Mouse (Mus musculus) adrenal gland, postnatal 14 days (tissue): ENCODE data around the gene Zfhx3. TPM values are rescaled to one million over a fixed set of nuclear protein-coding genes. Genes with fewer than 3 reads are reported as not detected.

ENCODE experiments used
- DNase-seq: peaks from one replicate; pipeline ENCODE4 v3.0.0; 2021; ENCODE audit warnings: mixed read lengths
- total RNA-seq: library from RNA; stranded (reverse); gene quantifications from 2 replicates; pipeline ENCODE4 v1.2.3, GENCODE M21; 2021

Gene Zfhx3
- total RNA-seq, 1 experiment from 2014 or later, result 43.5 TPM

DNA sequence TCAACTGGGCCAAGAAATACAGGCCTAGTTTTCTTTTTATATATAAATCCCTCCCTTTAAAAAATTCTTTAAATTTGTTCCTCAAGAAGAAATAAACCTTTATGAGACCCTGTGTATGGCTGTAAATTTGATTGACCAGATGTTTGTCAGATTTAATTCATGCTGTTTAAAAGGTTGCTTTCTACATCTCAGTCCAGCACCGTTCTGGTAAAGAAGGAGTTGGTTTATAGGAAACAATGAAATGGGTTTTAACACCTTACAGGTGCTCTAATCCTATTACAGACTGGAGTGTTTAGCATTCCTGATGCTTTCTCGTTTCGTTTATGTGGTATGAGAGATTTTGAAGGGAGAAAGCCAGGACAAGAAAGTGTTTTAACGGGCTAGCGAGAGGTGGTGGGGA is 147.2 kb downstream of the Zfhx3 start:
- DNase-seq, result no peak

- DNase-seq, result no peak
Observed at GRCm38 (mm10) chr8:108098598-108098997, 156.2 kb downstream of the Zfhx3 start.

DNA sequence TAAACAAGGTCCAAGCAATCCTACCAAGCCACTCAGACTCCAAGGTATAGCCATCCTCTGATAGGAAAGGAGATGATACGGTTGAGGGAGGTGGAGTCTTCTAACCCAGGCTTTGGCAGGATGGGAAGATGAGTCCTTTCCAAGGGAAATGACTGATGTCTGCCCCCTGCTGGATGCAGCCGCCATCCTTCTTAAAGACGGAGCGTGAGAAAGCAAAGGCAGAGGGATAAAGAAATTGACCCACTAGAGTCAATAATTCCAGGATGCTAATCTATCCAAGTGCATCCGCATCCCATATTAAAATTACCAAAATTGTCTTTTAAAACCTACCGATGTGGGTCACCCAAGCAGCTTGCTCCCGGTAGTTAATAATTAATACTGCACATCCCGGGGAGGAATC is 158.7 kb downstream of the Zfhx3 start:
- peak; percentile 69 for DNase-seq

DNA sequence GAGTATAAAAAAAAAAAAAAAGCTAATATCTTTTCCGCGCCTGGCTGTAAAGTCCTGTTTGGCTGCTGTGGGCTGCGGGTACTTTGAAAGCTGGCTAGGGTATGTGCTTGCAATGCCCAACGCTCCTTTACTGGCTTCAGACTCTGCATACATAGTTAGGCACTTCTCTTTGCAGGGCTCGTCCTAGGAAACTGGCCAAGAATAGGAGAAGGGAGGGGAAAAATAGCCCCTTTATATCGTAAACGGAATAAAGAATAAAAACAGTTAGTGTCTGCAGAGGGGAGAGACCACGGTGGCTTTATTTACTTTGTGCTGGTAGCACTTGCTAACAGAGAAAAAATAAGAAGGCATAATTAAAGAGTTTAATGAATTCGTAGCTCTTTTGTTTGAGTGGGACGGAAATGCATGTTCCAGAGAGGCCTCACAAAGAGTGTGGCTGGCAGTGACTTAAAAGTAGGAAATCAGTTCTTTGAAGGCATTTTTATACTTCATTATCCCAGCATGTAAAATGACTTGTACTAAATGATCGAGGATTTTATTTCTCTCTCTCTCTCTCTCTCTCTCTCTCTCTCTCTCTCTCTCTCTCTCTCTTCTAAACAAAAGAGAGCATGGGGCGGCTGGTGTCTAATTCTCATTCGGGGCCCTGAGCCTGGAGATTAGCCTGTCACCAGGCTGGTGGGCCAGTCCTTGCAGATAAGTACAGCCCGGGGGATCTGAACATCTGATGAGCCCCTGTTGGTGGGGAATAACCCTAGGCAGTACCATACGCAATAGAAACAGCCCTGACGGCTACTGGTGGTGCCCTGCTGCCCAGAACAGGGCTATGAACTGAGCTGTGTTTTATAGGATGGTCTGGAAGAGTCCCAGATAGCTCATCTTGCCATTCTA is 159.8 kb downstream of the Zfhx3 start:
- DNase-seq, result no peak

GRCm38 (mm10) chr8:108104471-108105098 is 162.1 kb downstream of the Zfhx3 start:
- DNase-seq, result peak; percentile 4

GRCm38 (mm10) chr8:108125053-108125452 is 182.6 kb downstream of the Zfhx3 start:
- peak; percentile 28 for DNase-seq

- DNase-seq, result no peak
Observed at GRCm38 (mm10) chr8:108125491-108125890, 183.0 kb downstream of the Zfhx3 start.

GRCm38 (mm10) chr8:108146536-108146935 is 204.1 kb downstream of the Zfhx3 start:
- DNase-seq, result no peak

DNA sequence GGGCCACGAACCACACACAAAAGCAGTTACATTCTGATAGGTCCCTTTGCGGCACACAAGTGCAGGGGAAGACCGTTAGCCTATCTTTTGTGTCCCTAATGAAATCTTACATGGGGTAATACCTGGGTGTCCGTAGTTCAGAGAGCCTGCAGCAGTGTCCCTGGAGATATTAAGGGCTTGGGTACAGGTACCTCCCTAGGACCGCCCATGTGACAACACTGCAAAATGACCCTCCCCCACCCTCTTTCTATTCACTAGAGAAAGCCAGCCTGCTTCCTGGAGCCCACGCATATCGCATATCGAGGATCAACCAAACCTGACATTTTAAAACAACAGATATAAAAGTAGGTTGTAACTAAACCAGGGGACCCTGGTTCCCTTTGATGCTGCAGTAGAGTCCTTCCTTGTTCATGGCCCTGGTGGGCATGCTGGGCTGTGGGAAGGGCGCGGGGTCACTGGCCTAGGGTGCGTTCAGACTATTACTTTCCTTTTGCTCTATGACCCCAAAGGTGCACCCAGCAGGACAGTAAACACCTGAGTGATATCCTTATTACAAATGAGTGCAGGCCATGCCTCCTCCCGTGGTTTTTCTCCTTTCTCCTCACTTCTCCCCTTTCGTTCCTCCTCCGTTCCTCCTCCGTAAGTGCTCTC is 206.3 kb downstream of the Zfhx3 start:
- DNase-seq, result no peak

- no peak for DNase-seq
Observed at GRCm38 (mm10) chr8:108170804-108171203, 228.4 kb downstream of the Zfhx3 start.

DNA sequence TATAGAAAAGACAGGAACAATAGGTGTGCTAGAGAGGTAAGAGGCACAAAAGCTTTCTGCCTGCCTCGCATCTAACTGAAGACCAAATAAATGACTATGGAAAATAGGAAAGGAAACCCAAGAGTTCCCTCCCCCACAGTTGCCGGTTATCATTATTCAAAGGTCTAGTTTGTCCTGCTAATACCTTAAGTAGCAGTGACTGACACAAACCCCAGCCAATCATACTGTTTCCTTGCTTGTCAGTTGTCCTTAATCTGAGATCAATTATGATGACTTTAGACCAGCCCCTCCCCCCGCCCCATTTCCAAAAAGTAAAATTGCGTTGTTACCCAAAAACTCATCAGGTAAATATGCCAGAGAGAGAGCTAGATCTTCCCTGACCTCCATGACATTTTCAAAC is 240.9 kb downstream of the Zfhx3 start:
- DNase-seq, result no peak

- no peak for DNase-seq
Observed at GRCm38 (mm10) chr8:108183948-108184347, 241.5 kb downstream of the Zfhx3 start.

DNA sequence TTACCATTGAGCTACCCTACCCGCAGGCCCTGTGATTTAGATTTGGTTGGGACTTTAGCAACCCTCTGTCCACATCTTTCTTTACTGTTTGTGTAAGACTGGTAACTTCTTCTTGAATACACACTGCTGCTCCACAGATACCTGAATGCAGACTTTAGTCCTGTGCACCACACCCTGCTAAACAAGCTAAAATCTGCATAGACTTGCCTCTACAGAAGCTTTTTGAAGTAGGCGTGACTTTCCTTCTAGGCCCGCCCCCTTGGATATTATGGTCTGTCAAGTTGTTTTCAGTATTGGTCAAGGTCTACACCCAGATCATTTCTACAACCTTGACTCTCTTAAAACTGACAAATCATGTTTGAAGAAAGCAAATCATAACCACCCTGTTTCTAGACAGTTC is 243.8 kb downstream of the Zfhx3 start:
- peak; percentile 16 for DNase-seq

DNA sequence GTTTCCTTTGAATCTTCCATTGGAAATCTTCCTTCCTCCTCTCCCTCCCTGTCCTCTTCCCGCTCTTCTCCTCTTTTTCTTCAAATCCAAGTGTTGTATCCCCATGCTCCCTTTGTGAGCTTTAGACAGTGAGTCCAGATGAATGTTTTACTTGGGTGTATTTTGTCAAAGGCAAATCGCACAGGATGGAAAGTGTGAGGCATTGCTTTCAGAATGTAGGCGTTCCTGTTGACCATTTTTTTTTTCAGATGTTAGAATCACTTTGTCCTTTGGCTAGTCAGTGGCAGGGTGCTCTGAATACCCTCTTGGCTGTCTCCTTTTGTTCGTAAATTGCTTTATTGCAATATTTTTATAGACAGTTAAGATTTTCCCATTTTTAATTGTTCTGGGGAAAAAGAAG is 245.6 kb downstream of the Zfhx3 start:
- DNase-seq, result no peak

DNA sequence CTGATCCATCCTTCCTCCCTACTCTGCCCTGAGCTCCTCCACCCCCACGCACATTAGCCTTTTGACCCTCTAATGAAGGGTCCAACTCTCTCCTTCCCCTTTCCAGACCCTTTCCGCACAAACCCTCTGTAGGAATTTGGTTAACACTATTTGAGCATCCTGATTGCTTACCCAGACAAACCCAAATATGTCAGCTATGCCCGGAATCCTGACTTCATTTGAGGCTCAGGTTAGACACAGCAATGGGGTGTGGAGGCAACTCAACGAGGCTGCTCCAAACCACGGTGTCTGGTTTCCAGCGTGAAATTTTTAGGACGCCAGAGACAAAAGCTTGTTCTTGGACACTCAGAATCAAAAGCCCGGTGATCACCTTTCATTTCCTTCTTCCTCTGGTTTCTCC is 252.1 kb downstream of the Zfhx3 start:
- no peak for DNase-seq

DNA sequence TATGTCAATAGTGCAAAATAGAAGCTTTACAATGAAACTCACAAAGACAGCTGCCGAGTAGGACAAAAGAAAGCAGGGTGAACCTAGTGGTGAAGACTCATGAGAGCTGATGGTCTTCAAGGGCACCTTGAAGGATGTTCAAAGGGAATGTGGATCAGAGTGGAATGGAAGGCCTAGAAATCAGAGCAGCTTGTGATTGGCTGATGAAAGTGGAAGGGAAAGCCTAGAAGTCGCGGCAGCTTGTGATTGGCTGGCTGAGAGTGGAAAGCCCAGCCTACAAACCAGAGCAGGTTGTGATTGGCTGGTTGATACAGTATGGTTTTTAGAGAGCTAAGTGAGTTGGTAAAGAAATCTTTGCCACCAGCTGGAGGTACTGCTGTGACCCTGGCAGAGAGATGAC is 272.6 kb downstream of the Zfhx3 start:
- DNase-seq, result no peak

DNA sequence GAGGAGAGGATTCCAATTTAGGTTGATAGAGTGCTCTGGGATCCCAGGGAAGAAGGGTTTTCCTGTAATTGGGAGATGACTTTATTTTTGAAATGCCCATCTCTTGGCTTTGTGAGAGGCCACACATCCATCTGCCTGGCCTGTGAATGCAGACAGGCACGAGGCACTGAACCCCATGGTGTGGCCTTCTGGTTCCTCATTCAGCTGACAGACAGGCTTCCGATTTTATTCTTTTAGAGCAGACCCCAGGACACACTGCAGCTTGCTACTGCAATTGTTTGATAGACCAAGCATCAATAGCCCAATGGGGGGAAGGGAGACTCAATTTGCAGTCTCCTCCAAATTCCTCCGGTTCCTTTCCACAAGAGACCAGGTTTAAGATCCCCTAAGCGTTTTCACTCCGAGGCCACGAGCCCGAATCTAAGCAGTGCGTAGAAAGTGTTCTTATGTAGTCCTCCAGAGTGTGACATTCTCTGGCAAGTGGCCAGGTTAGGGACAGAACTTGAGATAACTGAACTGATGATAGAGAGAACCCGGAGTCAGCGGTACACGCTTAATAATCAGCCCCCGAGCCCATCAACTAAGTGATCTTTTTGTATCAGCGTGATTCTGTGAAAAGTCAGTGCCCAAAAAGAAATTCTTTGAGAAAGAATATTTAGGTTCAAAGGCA is 275.9 kb downstream of the Zfhx3 start:
- peak; percentile 17 for DNase-seq

DNA sequence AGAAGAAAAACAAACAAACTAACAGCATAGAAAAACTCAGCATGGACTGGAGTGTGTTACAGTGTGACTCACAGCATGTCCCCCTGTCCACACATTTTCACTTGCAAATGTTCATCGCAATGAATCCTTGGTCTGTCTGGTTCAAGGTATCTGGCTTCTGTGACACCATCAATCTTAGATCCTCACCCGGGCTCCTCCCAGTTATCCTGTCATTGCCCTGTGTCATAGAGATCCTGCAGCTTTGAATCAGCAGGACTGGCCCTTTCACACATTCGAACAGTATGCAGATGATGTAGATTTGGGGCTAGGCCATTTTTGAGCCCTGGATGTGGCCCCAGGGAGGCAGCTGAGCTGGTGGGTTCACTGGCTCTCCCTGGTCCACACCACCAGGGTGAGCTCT is 278.1 kb downstream of the Zfhx3 start:
- DNase-seq, result peak; percentile 58

GRCm38 (mm10) chr8:108222091-108222490 is 279.6 kb downstream of the Zfhx3 start:
- DNase-seq, result no peak

GRCm38 (mm10) chr8:108232326-108232725 is 289.9 kb downstream of the Zfhx3 start:
- DNase-seq, result no peak

GRCm38 (mm10) chr8:108234481-108234880 is 292.0 kb downstream of the Zfhx3 start:
- DNase-seq, result no peak

GRCm38 (mm10) chr8:108236715-108237114 is 294.3 kb downstream of the Zfhx3 start:
- DNase-seq, result no peak

GRCm38 (mm10) chr8:108239531-108239930 is 297.1 kb downstream of the Zfhx3 start:
- DNase-seq, result no peak
